Mouse (Mus musculus): ENCODE data around the gene A630023A22Rik. TPM values are rescaled to one million over a fixed set of nuclear protein-coding genes. Genes with fewer than 3 reads are reported as not detected.

The A630023A22Rik gene
- polyA plus RNA-seq (2021; fragmentation: Nextera tagmentation): not detected in 2 replicates
- long read RNA-seq, experiment 1: 0 reads
- long read RNA-seq, experiment 2: 0 reads

GRCm38 (mm10) chr14:34102601-34103000, at the start of gene A630023A22Rik:
A630023A22Rik (minus strand) TSS chr14:34102754.

GRCm38 (mm10) chr14:34152342-34152741, 49.8 kb upstream of the A630023A22Rik start, which contains the start of gene Npy4r:
Npy4r (minus strand) TSS chr14:34152489.

GRCm38 (mm10) chr14:34085731-34086130, 16.8 kb downstream of the A630023A22Rik start, which contains the start of gene Anxa8:
Anxa8 (plus strand) TSS chr14:34085981.

GRCm38 (mm10) chr14:34052516-34052915, 50.0 kb downstream of the A630023A22Rik start, which contains the start of gene Antxrl:
Antxrl (plus strand) TSS chr14:34052707.

GRCm38 (mm10) chr14:34016381-34016780, 86.2 kb downstream of the A630023A22Rik start, which contains the start of gene Gm5460:
Gm5460 (plus strand) TSS chr14:34016758.

GRCm38 (mm10) chr14:34015063-34015462, 87.5 kb downstream of the A630023A22Rik start, which contains the start of gene Gm30083:
Gm30083 (minus strand) TSS chr14:34015182.

Other genes starting within 250 kb of the A630023A22Rik start
- 1.6 and 1.8 TPM in 2 replicates for gene Gdf10, start 179.2 kb downstream of the A630023A22Rik start, polyA plus RNA-seq (2021; fragmentation: Nextera tagmentation)
- gene Gdf2, start 161.7 kb downstream of the A630023A22Rik start, polyA plus RNA-seq (2021; fragmentation: Nextera tagmentation): not detected in 2 replicates
- not detected in 2 replicates for gene Rbp3, start 148.8 kb downstream of the A630023A22Rik start, polyA plus RNA-seq (2021; fragmentation: Nextera tagmentation)
- gene Zfp488, start 124.0 kb downstream of the A630023A22Rik start, polyA plus RNA-seq (2021; fragmentation: Nextera tagmentation): 0.80 and 1.7 TPM in 2 replicates
- not detected in 2 replicates for gene Gm30083, start 87.6 kb downstream of the A630023A22Rik start, polyA plus RNA-seq (2021; fragmentation: Nextera tagmentation)
- gene Gm5460, start 86.0 kb downstream of the A630023A22Rik start, polyA plus RNA-seq (2021; fragmentation: Nextera tagmentation): not detected in 2 replicates
- not detected in 2 replicates for gene Antxrl, start 50.0 kb downstream of the A630023A22Rik start, polyA plus RNA-seq (2021; fragmentation: Nextera tagmentation)
- 0.45 and 0.92 TPM in 2 replicates for gene Anxa8, start 16.8 kb downstream of the A630023A22Rik start, polyA plus RNA-seq (2021; fragmentation: Nextera tagmentation)
- not detected in 2 replicates for gene Npy4r, start 49.7 kb upstream of the A630023A22Rik start, polyA plus RNA-seq (2021; fragmentation: Nextera tagmentation)
- gene Gprin2, start 98.9 kb upstream of the A630023A22Rik start, polyA plus RNA-seq (2021; fragmentation: Nextera tagmentation): 0.16 and 0.66 TPM in 2 replicates
- 0.21 and 0.29 TPM in 2 replicates for gene Syt15, start 116.8 kb upstream of the A630023A22Rik start, polyA plus RNA-seq (2021; fragmentation: Nextera tagmentation)
- gene Shld2, start 207.7 kb upstream of the A630023A22Rik start, polyA plus RNA-seq (2021; fragmentation: Nextera tagmentation): 5.1 and 8.6 TPM in 2 replicates
- gene Glud1, start 208.0 kb upstream of the A630023A22Rik start, polyA plus RNA-seq (2021; fragmentation: Nextera tagmentation): 55.7 and 67.9 TPM in 2 replicates

All from left cerebral cortex, adult 6 months (tissue).